Mouse (Mus musculus): ENCODE data around the gene Gabpb2. TPM values are rescaled to one million over a fixed set of nuclear protein-coding genes. Genes with fewer than 3 reads are reported as not detected.

Gene Gabpb2
- polyA plus RNA-seq, 1 experiment from 2014 or later: 7.0 TPM

DNA sequence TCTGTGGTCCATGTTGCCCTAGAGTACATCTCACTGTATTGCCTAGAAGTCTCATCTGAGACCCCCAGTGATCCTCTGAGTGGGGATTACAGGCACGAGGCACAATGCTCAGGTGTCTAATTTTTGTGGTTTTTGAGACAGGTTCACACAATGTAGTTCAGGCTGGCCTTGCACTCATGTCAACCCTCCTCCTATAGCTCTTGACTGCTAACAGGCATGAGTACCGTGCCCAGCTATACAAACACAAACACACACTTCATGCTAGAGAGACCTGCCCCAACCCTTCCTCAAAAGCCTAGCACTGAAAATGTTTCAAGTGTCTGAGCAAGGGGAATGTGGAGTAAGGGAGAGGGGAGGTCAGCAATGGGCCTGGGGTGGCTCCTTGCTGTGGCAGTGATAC is 31.6 kb downstream of the Gabpb2 start:
- no peak overlapping the region for H3K9ac ChIP-seq (ENCODE audit: low read depth, low read length)
- peaks cover 68% of the 10 kb centered on the region for H3K36me3 ChIP-seq (ENCODE audit: control insufficient read depth, insufficient read depth)
- H3K9me3 ChIP-seq (replicated peaks; ENCODE audit: control insufficient read depth, low read length): no peaks in the 10 kb centered on the region
- 86% methylated on average over 2 of the region's 2 CpGs for WGBS (ENCODE audit: insufficient replicate concordance)
- H3K27me3 ChIP-seq (ENCODE audit: control insufficient read depth, insufficient read depth, low read depth, low read length): no peaks in the 10 kb centered on the region
- H3K4me2 ChIP-seq (ENCODE audit: low read depth, low read length): no peak overlapping the region
- no peak for ATAC-seq (ENCODE audit: low read depth)
- H3K4me3 ChIP-seq (ENCODE audit: low read depth, low read length): no peak overlapping the region
- no peak overlapping the region for H3K27ac ChIP-seq (ENCODE audit: low read length)
- no peaks in the 10 kb centered on the region for H3K4me1 ChIP-seq (ENCODE audit: control insufficient read depth, low read depth, low read length)

GRCm38 (mm10) chr3:95184796-95185577 is 32.7 kb downstream of the Gabpb2 start:
- H3K36me3 ChIP-seq (ENCODE audit: control insufficient read depth, insufficient read depth): peaks cover 63% of the 10 kb centered on the region
- 78% methylated on average over 9 of the region's 9 CpGs for WGBS (ENCODE audit: insufficient replicate concordance)

DNA sequence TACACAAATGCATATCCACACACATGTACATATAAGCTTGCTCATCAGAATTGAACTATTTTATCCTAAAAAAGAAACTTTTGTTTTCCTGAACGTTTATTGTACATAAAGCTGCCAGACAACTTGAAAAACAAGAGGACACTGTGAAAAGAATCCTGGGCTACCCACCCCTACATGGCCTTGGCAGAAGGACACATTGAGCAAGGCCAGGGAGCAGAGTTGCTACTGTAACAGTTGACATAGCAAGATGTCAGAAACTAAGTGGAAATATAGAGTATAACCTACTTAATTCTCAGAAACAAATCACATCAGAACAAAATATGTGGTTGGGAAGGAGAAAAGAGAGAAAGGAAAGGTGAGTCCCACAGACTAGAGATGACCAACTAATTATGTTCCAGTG is 35.9 kb downstream of the Gabpb2 start:
- H3K4me1 ChIP-seq (ENCODE audit: control insufficient read depth, low read depth, low read length): no peaks in the 10 kb centered on the region
- no peak overlapping the region for H3K4me2 ChIP-seq (ENCODE audit: low read depth, low read length)
- no peak overlapping the region for H3K9ac ChIP-seq (ENCODE audit: low read depth, low read length)
- H3K36me3 ChIP-seq (ENCODE audit: control insufficient read depth, insufficient read depth): peaks cover 35% of the 10 kb centered on the region
- no peak overlapping the region for H3K4me3 ChIP-seq (ENCODE audit: low read depth, low read length)
- no peaks in the 10 kb centered on the region for H3K9me3 ChIP-seq (replicated peaks; ENCODE audit: control insufficient read depth, low read length)
- H3K27ac ChIP-seq (ENCODE audit: low read length): no peak overlapping the region
- WGBS (ENCODE audit: insufficient replicate concordance): 49% methylated on average over 1 of the region's 1 CpGs
- no peak for ATAC-seq (ENCODE audit: low read depth)
- no peaks in the 10 kb centered on the region for H3K27me3 ChIP-seq (ENCODE audit: control insufficient read depth, insufficient read depth, low read depth, low read length)

More at GRCm38 (mm10) chr3:95184796-95185577, 32.7 kb downstream of the Gabpb2 start:
- no peak for ATAC-seq (ENCODE audit: low read depth)
- Histone ChIP-seq H3K4me2 (ENCODE audit: low read depth, low read length) (no peak overlapping the region), H3K27me3 (ENCODE audit: control insufficient read depth, insufficient read depth, low read depth, low read length) (no peaks in the 10 kb centered on the region), H3K9ac (ENCODE audit: low read depth, low read length) (no peak overlapping the region), H3K4me3 (ENCODE audit: low read depth, low read length) (no peak overlapping the region), H3K4me1 (ENCODE audit: control insufficient read depth, low read depth, low read length) (no peaks in the 10 kb centered on the region), H3K9me3 (replicated peaks; ENCODE audit: control insufficient read depth, low read length) (no peaks in the 10 kb centered on the region), H3K27ac (ENCODE audit: low read length) (no peak overlapping the region)

DNA sequence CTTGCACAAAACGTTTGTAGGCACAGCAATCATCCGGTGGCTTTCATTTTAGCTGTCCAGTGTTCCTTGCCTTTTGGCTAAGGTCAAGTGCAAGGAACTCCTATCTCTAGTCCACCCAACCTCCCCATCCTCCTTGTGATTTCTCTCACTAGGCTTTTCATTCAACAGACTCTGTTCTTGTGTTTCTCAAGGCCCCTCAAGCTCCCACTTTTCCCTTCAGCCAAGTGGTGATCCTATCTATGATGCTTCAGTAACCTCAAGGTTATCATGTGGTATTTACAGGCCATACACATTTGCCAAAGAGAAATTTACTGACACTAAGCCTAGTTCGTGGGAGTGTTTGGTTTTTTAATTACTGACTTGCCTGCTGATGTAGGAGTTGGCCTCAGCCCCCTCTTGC is 37.8 kb downstream of the Gabpb2 start:
- Histone ChIP-seq H3K27ac (ENCODE audit: low read length) (no peak overlapping the region), H3K9ac (ENCODE audit: low read depth, low read length) (no peak overlapping the region), H3K27me3 (ENCODE audit: control insufficient read depth, insufficient read depth, low read depth, low read length) (peaks cover 3% of the 10 kb centered on the region; the same call in 1 of the 2 replicates), H3K9me3 (replicated peaks; ENCODE audit: control insufficient read depth, low read length) (no peaks in the 10 kb centered on the region), H3K4me2 (ENCODE audit: low read depth, low read length) (no peak overlapping the region), H3K36me3 (ENCODE audit: control insufficient read depth, insufficient read depth) (peaks cover 19% of the 10 kb centered on the region), H3K4me3 (ENCODE audit: low read depth, low read length) (no peak overlapping the region), H3K4me1 (ENCODE audit: control insufficient read depth, low read depth, low read length) (no peaks in the 10 kb centered on the region)
- ATAC-seq (ENCODE audit: low read depth): no peak
- 55% methylated on average over 3 of the region's 3 CpGs for WGBS (ENCODE audit: insufficient replicate concordance)

GRCm38 (mm10) chr3:95178948-95179347 is 38.8 kb downstream of the Gabpb2 start:
- Histone ChIP-seq H3K36me3 (ENCODE audit: control insufficient read depth, insufficient read depth) (peaks cover 9% of the 10 kb centered on the region), H3K4me3 (ENCODE audit: low read depth, low read length) (no peak overlapping the region), H3K9ac (ENCODE audit: low read depth, low read length) (no peak overlapping the region), H3K9me3 (replicated peaks; ENCODE audit: control insufficient read depth, low read length) (no peaks in the 10 kb centered on the region), H3K4me1 (ENCODE audit: control insufficient read depth, low read depth, low read length) (peaks cover 2% of the 10 kb centered on the region), H3K4me2 (ENCODE audit: low read depth, low read length) (no peak overlapping the region), H3K27ac (ENCODE audit: low read length) (no peak overlapping the region), H3K27me3 (ENCODE audit: control insufficient read depth, insufficient read depth, low read depth, low read length) (peaks cover 8% of the 10 kb centered on the region)
- 65% methylated on average over 5 of the region's 5 CpGs for WGBS (ENCODE audit: insufficient replicate concordance)
- no peak for ATAC-seq (ENCODE audit: low read depth)

- Histone ChIP-seq H3K4me1 (ENCODE audit: control insufficient read depth, low read depth, low read length) (peaks cover 7% of the 10 kb centered on the region), H3K27me3 (ENCODE audit: control insufficient read depth, insufficient read depth, low read depth, low read length) (peaks cover 22% of the 10 kb centered on the region), H3K9me3 (replicated peaks; ENCODE audit: control insufficient read depth, low read length) (no peaks in the 10 kb centered on the region), H3K9ac (ENCODE audit: low read depth, low read length) (no peak overlapping the region), H3K4me3 (ENCODE audit: low read depth, low read length) (no peak overlapping the region), H3K27ac (ENCODE audit: low read length) (no peak overlapping the region), H3K4me2 (ENCODE audit: low read depth, low read length) (no peak overlapping the region), H3K36me3 (ENCODE audit: control insufficient read depth, insufficient read depth) (peaks cover 3% of the 10 kb centered on the region; the same call in 1 of the 2 replicates)
- 66% methylated on average over 6 of the region's 6 CpGs for whole genome bisulfite sequencing (ENCODE audit: insufficient replicate concordance)
- no peak for ATAC-seq (ENCODE audit: low read depth)
Measured at GRCm38 (mm10) chr3:95177583-95177982, 40.1 kb downstream of the Gabpb2 start.

GRCm38 (mm10) chr3:95176500-95176899 is 41.2 kb downstream of the Gabpb2 start:
- Histone ChIP-seq H3K4me2 (ENCODE audit: low read depth, low read length) (no peak overlapping the region), H3K27ac (ENCODE audit: low read length) (no peak overlapping the region), H3K4me3 (ENCODE audit: low read depth, low read length) (no peak overlapping the region), H3K9me3 (replicated peaks; ENCODE audit: control insufficient read depth, low read length) (no peaks in the 10 kb centered on the region), H3K9ac (ENCODE audit: low read depth, low read length) (no peak overlapping the region), H3K36me3 (ENCODE audit: control insufficient read depth, insufficient read depth) (no peaks in the 10 kb centered on the region), H3K27me3 (ENCODE audit: control insufficient read depth, insufficient read depth, low read depth, low read length) (peaks cover 32% of the 10 kb centered on the region), H3K4me1 (ENCODE audit: control insufficient read depth, low read depth, low read length) (peaks cover 7% of the 10 kb centered on the region)
- ATAC-seq (ENCODE audit: low read depth): no peak
- WGBS (ENCODE audit: insufficient replicate concordance): 56% methylated on average over 3 of the region's 3 CpGs

DNA sequence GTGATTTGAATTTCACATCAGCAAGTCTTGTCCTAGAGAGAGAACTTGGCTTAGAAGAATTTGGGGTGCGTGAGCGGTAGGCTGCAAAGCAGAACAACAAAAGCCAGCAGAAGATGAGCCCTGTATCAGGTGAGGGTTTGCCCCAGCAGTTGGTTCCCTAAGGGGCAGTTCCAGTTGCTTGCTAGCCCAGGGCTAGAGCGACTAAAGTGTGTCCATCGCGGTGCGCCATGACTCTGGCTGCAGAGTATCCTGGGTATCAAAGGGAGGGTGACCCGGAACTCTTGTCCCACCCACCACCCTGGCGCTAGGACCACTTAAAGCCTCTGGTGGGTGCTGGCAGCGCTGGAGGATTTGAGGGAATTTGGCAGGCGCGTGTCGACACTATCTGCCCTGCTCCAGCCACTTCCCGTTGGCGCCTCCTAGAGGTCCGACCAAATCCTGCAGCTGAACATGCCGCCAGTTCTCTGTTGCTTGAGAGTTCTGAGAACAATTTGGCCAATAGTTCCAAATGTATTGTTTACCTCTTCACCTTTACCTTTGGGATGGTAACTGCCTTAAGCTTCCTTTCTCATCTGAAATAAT is 43.6 kb downstream of the Gabpb2 start:
- no peak for ATAC-seq (ENCODE audit: low read depth)
- peak overlapping the region; percentile 60 for H3K4me2 ChIP-seq (ENCODE audit: low read depth, low read length)
- 1% methylated on average over 16 of the region's 16 CpGs for WGBS (ENCODE audit: insufficient replicate concordance)
- H3K4me1 ChIP-seq (ENCODE audit: control insufficient read depth, low read depth, low read length): peaks cover 7% of the 10 kb centered on the region
- no peaks in the 10 kb centered on the region for H3K9me3 ChIP-seq (replicated peaks; ENCODE audit: control insufficient read depth, low read length)
- peak overlapping the region; percentile 35 for H3K4me3 ChIP-seq (ENCODE audit: low read depth, low read length)
- no peak overlapping the region for H3K27ac ChIP-seq (ENCODE audit: low read length)
- no peak overlapping the region; the same call in 1 of the 2 replicates for H3K9ac ChIP-seq (ENCODE audit: low read depth, low read length)
- no peaks in the 10 kb centered on the region for H3K36me3 ChIP-seq (ENCODE audit: control insufficient read depth, insufficient read depth)
- H3K27me3 ChIP-seq (ENCODE audit: control insufficient read depth, insufficient read depth, low read depth, low read length): peaks cover 52% of the 10 kb centered on the region

DNA sequence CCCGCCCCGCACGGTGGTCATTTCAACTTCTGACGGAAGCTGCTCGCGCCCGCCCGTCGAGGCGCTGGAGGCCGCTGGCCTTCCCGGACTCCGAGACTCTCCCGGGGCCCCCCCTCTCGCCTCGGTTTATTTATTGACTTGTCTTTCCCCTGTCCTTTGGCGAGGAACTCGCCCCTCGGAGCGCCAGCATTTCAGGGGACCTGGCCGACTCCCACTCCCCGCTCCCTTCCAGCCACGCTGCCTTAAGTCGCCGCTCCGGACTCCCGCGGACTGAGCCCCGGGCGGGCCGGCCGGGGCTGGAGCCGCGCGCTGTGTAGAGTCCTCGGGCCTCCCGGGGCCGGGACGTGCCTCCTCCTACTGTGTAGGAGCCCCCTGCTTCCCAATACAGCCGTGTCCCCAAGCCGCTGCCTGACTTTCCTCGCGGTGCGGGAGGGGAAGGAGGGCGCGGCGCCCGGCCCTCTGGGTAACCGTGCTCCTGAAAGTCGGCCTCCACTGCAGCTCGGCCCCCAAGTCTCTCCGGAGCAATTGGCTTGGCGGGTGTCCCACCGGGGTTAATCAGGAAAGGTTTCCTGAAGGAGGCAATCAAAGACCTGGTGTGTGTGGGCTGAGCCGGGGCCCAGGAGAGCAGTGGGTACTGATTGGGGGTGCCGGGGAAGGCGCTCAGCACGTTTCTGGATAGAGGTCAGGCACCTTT is 44.3 kb downstream of the Gabpb2 start:
- ATAC-seq (ENCODE audit: low read depth): no peak
- peak overlapping the region; percentile 20; the same call in 1 of the 2 replicates for H3K9ac ChIP-seq (ENCODE audit: low read depth, low read length)
- H3K27ac ChIP-seq (ENCODE audit: low read length): no peak overlapping the region
- WGBS (ENCODE audit: insufficient replicate concordance): 3% methylated on average over 58 of the region's 58 CpGs
- peak overlapping the region; percentile 60 for H3K4me2 ChIP-seq (ENCODE audit: low read depth, low read length)
- peaks cover 55% of the 10 kb centered on the region for H3K27me3 ChIP-seq (ENCODE audit: control insufficient read depth, insufficient read depth, low read depth, low read length)
- H3K4me1 ChIP-seq (ENCODE audit: control insufficient read depth, low read depth, low read length): peaks cover 7% of the 10 kb centered on the region
- H3K9me3 ChIP-seq (replicated peaks; ENCODE audit: control insufficient read depth, low read length): no peaks in the 10 kb centered on the region
- H3K36me3 ChIP-seq (ENCODE audit: control insufficient read depth, insufficient read depth): no peaks in the 10 kb centered on the region
- peak overlapping the region; percentile 38 for H3K4me3 ChIP-seq (ENCODE audit: low read depth, low read length)
